Mouse (Mus musculus) hindbrain, postnatal 0 days (tissue): ENCODE results near the gene Gm20388. TPM values are rescaled to one million over a fixed set of nuclear protein-coding genes. Genes with fewer than 3 reads are reported as not detected.
A peak's percentile ranks its signal among the peaks of the same experiment; 100 is the strongest.
"Not testable (repeated sequence)": the region's sequence is repeated elsewhere in the genome, so short reads cannot be mapped to it uniquely, and the experiment has no call there.

Experiments used
- ATAC-seq: fragments of 200-750 bp; cut with Nextera tagmentation; 2 replicates; pipeline ENCODE4 v1.8.0; 2017; ENCODE audit warnings: mild to moderate bottlenecking, moderate TSS enrichment, moderate library complexity
- DNase-seq: peaks from one replicate; pipeline ENCODE4 v3.0.0-alpha.2; 2015; ENCODE audit warnings: low spot score
- H3K27ac ChIP-seq: fragments of 300-500 bp; sonication (generic); 2 replicates; pipeline ENCODE4 v1.5.1; 2014; ENCODE audit warnings: mild to moderate bottlenecking
- H3K27me3 ChIP-seq: fragments of 300-500 bp; sonication (generic); 2 replicates; pipeline ENCODE4 v1.6.1; 2014; ENCODE audit warnings: low read length, mixed read lengths; ENCODE audit not compliant: insufficient read depth
- H3K36me3 ChIP-seq: fragments of 300-500 bp; sonication (generic); 2 replicates; pipeline ENCODE4 v1.6.1; 2014; ENCODE audit warnings: low read length, mixed read lengths; ENCODE audit not compliant: insufficient read depth
- H3K4me1 ChIP-seq: fragments of 300-500 bp; sonication (generic); 2 replicates; pipeline ENCODE4 v1.6.1; 2014; ENCODE audit warnings: antibody characterized with exemption, low read length, mixed read lengths; ENCODE audit not compliant: insufficient read depth
- H3K4me2 ChIP-seq: fragments of 300-500 bp; sonication (generic); 2 replicates; pipeline ENCODE4 v1.6.1; 2014; ENCODE audit warnings: low read depth, mild to moderate bottlenecking, low read length, moderate library complexity, mixed read lengths
- H3K4me3 ChIP-seq: fragments of 300-500 bp; sonication (generic); 2 replicates; pipeline ENCODE4 v1.5.1; 2014; ENCODE audit warnings: low read length
- H3K9ac ChIP-seq: fragments of 300-500 bp; sonication (generic); replicated peaks from 2 replicates; pipeline ENCODE4 v1.6.1; 2014; ENCODE audit warnings: mild to moderate bottlenecking, low read length, moderate library complexity, mixed read lengths
- H3K9me3 ChIP-seq: fragments of 300-500 bp; sonication (generic); 2 replicates; pipeline ENCODE4 v1.6.1; 2016; ENCODE audit warnings: low read length, mixed read lengths
- CTCF ChIP-seq: IDR thresholded peaks from 2 replicates; pipeline ENCODE4 v1.5.1; 2016; ENCODE audit warnings: antibody characterized with exemption, control low read depth, low read depth
- WGBS: fragments of 180-500 bp; shearing (Covaris S2); extraction: QIAGEN DNeasy Blood & Tissue Kit; methylation state at CpG from one replicate; pipeline ENCODE4 v1.1.7; 2014; 5-methylcytosine and 5-hydroxymethylcytosine counted together
- polyA plus RNA-seq: library from polyadenylated mRNA; unstranded; fragments of >200 nt; fragmentation: Nextera tagmentation; extraction: Ambion mirVana; gene quantifications from 2 replicates; pipeline ENCODE4 v1.2.1, GENCODE M21; 2015
- total RNA-seq: library from RNA; depleted of rRNA; stranded (reverse); fragments of >200 nt; gene quantifications from 2 replicates; pipeline ENCODE4 v1.2.3, GENCODE M21; 2014

Gm20388 gene
- total and polyA plus RNA-seq, 2 experiments from 2014 or later: 71.3 TPM; not detected in 1

DNA sequence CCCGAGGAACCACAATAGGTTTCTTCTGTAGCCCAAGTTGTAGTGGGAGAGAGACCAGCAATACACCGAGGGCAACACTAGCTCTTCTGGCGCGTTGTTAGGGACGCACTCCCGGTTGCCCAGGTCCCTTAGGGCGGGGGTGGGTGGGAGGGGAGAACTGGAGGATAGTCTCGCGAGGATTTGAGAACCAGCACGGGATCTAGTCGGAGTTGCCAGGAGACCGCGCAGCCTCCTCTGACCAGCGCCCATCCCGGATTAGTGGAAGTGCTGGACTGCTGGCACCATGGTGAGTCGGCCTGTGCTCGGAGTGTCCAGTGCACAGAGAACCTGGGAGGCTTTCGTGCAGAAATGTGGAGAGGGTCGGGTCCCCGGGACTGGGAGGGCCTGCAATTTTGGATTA, 3608.0 kb downstream of the Gm20388 start, which contains the start of gene Gas8:
Gene Gas8, plus strand, starts transcription at position 168 of the 400 bp plus-strand sequence.
- Histone ChIP-seq H3K4me2 (peak within 1 kb of the TSS; percentile 89), H3K9me3 (no peaks in the 10 kb centered on the region), H3K4me3 (peak within 1 kb of the TSS; percentile 57), H3K27me3 (no peaks in the 10 kb centered on the region), H3K27ac (peak within 1 kb of the TSS; percentile 61), H3K36me3 (peaks cover 13% of the 10 kb centered on the region; the same call in 1 of the 2 replicates), H3K9ac (peak within 1 kb of the TSS; percentile 81), H3K4me1 (peaks cover 17% of the 10 kb centered on the region)
- DNase-seq (peak; percentile 97), ATAC-seq (peak; percentile 94)
- TF ChIP-seq CTCF: peak; percentile 44
- WGBS: under 1% methylated on average over 20 of the region's 20 CpGs

DNA sequence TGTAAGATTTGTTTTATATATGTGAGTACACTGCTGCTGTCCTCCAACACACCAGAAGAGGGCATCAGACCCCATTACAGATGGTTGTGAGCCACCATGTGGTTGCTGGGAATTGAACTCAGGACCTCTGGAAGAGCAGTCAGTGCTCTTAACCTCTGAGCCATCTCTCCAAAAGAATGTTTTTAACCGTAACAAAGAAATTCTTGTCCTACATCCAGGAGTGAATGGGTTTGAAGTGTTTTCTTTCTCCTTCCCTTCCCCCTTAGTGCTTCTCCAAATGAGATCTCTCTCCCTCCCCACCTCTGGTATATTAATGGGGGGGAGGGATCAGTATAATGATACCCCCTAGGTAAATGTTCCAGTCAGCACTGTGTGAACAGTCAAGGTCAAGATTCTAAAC, 3609.4 kb downstream of the Gm20388 start:
- H3K9me3 ChIP-seq, H3K27me3 ChIP-seq, H3K27ac ChIP-seq, ATAC-seq, H3K4me2 ChIP-seq, DNase-seq, H3K4me3 ChIP-seq: not testable (repeated sequence)
- peaks cover 25% of the 10 kb centered on the region; the same call in 1 of the 2 replicates for H3K36me3 ChIP-seq
- H3K4me1 ChIP-seq: peaks cover 12% of the 10 kb centered on the region
- WGBS: 96% methylated on average over 1 of the region's 1 CpGs
- H3K9ac ChIP-seq: 0 out of 2 replicates have a peak overlapping the region, but pooled peaks have one; percentile 81

DNA sequence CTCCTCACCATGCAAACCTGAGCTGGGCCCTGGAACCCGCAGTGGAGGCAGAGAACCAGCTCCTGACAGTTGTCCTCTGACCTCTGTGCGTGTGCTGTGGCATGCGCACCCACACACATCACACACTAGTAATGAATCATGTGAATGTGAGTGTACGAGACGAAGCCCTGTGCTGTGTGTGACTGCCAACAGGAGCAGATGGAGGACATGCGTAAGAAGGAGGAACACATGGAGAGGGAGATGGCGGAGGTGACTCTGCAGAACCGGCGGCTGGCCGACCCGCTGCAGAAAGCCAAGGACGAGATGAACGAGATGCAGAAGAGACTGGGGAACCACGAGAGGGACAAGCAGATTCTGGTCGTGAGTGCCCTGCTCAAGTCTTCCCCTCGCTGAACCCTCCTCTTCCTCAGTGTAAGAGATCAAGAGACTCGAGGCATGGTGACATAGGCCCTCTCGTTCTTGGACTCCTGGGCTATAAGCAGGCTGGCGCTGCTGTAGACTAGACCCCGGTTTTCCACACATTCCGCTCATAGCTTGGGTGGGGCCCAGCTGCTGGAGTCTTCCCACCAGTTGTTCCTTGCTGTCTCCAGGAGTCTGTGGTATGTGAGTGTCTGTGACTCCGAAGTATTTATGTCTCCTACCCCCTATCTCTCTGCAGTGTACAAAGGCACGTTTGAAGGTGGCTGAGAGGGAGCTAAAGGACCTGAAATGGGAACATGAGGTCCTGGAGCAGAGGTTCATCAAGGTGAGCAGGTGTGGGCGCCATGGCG, 3617.3 kb downstream of the Gm20388 start:
- ATAC-seq (no peak), DNase-seq (no peak)
- TF ChIP-seq CTCF: no peak
- peaks cover 87% of the 10 kb centered on the region for H3K36me3 ChIP-seq
- no peaks in the 10 kb centered on the region for H3K9me3 ChIP-seq
- H3K4me3 ChIP-seq: no peak overlapping the region
- 89% methylated on average over 25 of the region's 25 CpGs for WGBS
- no peak overlapping the region for H3K27ac ChIP-seq
- no peak overlapping the region for H3K9ac ChIP-seq
- no peak overlapping the region for H3K4me2 ChIP-seq
- no peaks in the 10 kb centered on the region for H3K4me1 ChIP-seq
- no peaks in the 10 kb centered on the region for H3K27me3 ChIP-seq

DNA sequence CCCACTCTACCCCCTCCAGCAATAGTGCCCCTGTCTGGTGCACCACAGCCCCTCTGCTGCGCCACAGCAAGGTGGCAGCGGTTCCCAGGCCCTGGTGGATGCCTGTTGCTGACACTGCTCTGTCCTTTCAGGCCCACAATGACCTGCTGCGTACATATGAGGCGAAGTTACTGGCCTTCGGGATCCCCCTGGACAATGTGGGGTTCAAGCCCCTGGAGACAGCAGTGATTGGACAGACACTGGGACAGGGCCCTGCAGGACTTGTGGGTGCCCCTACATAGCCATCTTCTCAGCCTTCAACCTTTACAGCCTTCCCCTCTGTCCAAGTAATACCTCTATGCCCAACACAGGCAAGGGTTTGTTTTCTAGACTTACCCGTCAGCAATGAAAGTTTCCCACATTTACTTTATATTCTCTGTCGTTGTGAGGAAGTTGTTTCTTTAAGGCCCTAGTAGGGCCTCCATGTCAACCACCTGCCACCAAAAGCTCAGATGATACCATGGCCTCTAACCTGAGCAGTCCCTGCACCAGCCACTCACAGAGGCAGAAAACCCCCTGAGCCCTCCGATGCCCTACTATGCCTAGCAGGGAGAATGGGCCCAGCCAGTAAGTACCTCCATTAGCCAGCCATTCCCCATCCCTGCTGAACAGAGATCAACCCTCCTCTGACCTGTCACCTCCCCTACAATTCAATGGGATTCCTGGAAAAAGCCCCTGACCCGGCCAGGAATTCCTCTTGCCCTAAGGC, 3625.8 kb downstream of the Gm20388 start:
- no peak overlapping the region for H3K27ac ChIP-seq
- WGBS: 90% methylated on average over 9 of the region's 9 CpGs

DNA sequence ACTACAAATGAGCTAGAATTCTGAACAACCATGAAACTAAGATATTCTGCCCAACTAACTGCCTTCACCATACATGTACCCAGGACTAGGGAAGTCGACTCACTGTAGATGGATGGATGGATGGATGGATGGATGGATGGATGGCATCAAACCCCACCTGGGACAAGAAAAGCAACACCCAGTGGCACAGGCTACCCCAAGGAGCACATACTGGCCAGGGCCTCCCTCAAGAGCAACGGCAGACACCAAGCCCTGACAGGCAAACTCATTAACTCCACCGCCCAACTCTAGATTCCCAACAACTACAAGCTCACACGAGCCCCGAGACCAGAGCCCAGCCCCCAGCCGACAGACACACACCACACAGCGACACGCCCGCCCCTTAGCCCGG, 3626.3 kb downstream of the Gm20388 start:
- ATAC-seq (peak; percentile 43; the same call in 1 of the 2 replicates), DNase-seq (no peak)
- Histone ChIP-seq H3K27ac (no peak overlapping the region), H3K4me2 (no peak overlapping the region), H3K27me3 (no peaks in the 10 kb centered on the region), H3K9ac (no peak overlapping the region), H3K36me3 (peaks cover 41% of the 10 kb centered on the region), H3K4me1 (no peaks in the 10 kb centered on the region), H3K4me3 (no peak overlapping the region), H3K9me3 (no peaks in the 10 kb centered on the region)
- WGBS: 30% methylated on average over 8 of the region's 10 CpGs
- no peak for TF ChIP-seq CTCF

More for the DNA sequence above, 3625.8 kb downstream of the Gm20388 start:
- H3K27me3 ChIP-seq: no peaks in the 10 kb centered on the region
- DNase-seq (no peak), ATAC-seq (no peak)
- H3K4me3 ChIP-seq: no peak overlapping the region
- no peaks in the 10 kb centered on the region for H3K9me3 ChIP-seq
- TF ChIP-seq CTCF: no peak
- no peaks in the 10 kb centered on the region for H3K4me1 ChIP-seq
- H3K4me2 ChIP-seq: no peak overlapping the region
- no peak overlapping the region for H3K9ac ChIP-seq
- peaks cover 47% of the 10 kb centered on the region for H3K36me3 ChIP-seq

DNA sequence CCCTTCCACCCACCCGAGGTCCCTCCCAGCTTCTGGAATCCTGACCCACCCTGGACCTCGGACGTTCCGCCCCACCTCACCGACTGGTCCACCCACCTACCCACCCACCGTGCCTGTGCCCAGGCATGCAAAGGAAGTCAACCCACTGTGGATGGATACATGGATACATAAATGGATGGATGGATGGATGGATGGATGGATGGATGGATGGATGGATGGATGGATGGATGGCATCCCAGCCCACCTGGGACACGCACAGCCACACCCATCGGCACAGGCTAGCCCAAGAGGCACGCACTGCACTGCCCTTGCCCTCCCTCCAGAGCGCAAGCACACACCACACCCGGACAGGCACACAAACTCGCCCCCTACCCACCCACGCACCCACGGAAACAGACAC, 3627.0 kb downstream of the Gm20388 start:
- not testable (repeated sequence) for H3K9ac ChIP-seq, H3K9me3 ChIP-seq, H3K27ac ChIP-seq, H3K4me1 ChIP-seq, ATAC-seq, DNase-seq, H3K4me2 ChIP-seq, H3K4me3 ChIP-seq, H3K27me3 ChIP-seq
- 59% methylated on average over 6 of the region's 14 CpGs for WGBS
- peaks cover 36% of the 10 kb centered on the region for H3K36me3 ChIP-seq

DNA sequence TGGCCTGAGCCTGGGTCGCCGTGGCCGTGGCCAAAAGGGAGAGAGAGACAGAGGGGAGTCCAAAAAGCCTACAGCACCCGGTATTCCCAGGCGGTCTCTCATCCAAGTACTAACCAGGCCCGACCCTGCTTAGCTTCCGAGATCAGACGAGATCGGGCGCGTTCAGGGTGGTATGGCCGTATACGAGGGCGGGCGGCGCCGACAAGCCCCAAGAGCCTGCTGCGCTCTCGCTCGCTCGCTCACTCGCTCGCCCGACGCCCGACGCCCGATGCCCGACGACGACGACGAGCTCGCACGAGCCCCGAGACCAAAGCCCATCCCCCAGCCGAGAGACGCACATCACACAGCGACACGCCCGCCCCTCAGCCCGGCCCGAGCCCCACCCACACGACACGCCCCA, 3653.6 kb downstream of the Gm20388 start:
- H3K9me3 ChIP-seq, H3K4me1 ChIP-seq, H3K27me3 ChIP-seq, H3K9ac ChIP-seq, ATAC-seq, H3K4me3 ChIP-seq, DNase-seq, H3K36me3 ChIP-seq, H3K4me2 ChIP-seq, H3K27ac ChIP-seq: not testable (repeated sequence)
- no CpG with 5 or more reads among the region's 45 CpGs for WGBS

DNA sequence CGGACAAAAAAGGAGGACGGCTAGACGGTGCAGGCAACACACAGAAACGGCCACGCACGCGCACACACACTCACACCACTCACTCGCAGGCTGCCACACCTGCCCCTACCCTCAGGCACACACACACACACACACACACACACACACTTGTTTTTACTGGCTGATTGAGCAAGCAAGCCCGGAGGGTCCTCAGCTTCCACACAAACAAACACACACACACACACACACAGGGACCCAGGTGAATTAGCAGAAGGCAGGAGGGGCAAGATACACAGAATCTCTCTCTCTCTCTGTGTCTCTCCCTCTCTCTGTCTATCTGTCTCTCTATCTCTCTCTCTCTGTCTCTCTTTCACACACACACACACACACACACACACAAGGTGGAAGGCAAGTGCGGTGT, 3664.7 kb downstream of the Gm20388 start:
- not testable (repeated sequence) for H3K4me1 ChIP-seq, ATAC-seq, DNase-seq, H3K27ac ChIP-seq, H3K4me2 ChIP-seq, H3K9me3 ChIP-seq, H3K36me3 ChIP-seq, H3K27me3 ChIP-seq, H3K9ac ChIP-seq, H3K4me3 ChIP-seq
- WGBS: 82% methylated on average over 1 of the region's 10 CpGs

DNA sequence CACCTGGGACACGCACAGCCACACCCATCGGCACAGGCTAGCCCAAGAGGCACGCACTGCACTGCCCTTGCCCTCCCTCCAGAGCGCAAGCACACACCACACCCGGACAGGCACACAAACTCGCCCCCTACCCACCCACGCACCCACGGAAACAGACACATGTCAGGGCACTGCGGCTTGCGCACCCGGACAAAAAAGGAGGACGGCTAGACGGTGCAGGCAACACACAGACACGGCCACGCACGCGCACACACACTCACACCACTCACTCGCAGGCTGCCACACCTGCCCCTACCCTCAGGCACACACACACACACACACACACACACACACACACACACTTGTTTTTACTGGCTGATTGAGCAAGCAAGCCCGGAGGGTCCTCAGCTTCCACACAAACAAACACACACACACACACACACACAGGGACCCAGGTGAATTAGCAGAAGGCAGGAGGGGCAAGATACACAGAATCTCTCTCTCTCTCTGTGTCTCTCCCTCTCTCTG, 3690.1 kb downstream of the Gm20388 start:
- not testable (repeated sequence) for ATAC-seq, H3K36me3 ChIP-seq, H3K4me2 ChIP-seq, H3K9ac ChIP-seq, H3K27ac ChIP-seq, H3K4me1 ChIP-seq, H3K27me3 ChIP-seq, DNase-seq, H3K4me3 ChIP-seq, H3K9me3 ChIP-seq
- 81% methylated on average over 12 of the region's 19 CpGs for WGBS
